Mouse (Mus musculus) midbrain, embryonic 13.5 days (tissue): ENCODE data around the gene Lpar1. TPM values are rescaled to one million over a fixed set of nuclear protein-coding genes. Genes with fewer than 3 reads are reported as not detected.

Experiments
- ATAC-seq: fragments of 200-750 bp; cut with Nextera tagmentation; 2 replicates; pipeline ENCODE4 v1.8.0; 2017; ENCODE audit warnings: mild to moderate bottlenecking, moderate TSS enrichment, moderate library complexity
- H3K27ac ChIP-seq: fragments of 300-500 bp; sonication (generic); 2 replicates; pipeline ENCODE4 v1.5.1; 2015; ENCODE audit warnings: inconsistent platforms, mild to moderate bottlenecking, moderate library complexity
- H3K27me3 ChIP-seq: fragments of 300-500 bp; sonication (generic); 2 replicates; pipeline ENCODE4 v1.6.1; 2015; ENCODE audit warnings: mild to moderate bottlenecking, inconsistent platforms
- H3K36me3 ChIP-seq: fragments of 300-500 bp; sonication (generic); 2 replicates; pipeline ENCODE4 v1.6.1; 2015; ENCODE audit warnings: mild to moderate bottlenecking, inconsistent platforms
- H3K4me1 ChIP-seq: fragments of 300-500 bp; sonication (generic); replicated peaks from 2 replicates; pipeline ENCODE4 v1.6.1; 2015; ENCODE audit warnings: inconsistent platforms
- H3K4me2 ChIP-seq: fragments of 300-500 bp; sonication (generic); replicated peaks from 2 replicates; pipeline ENCODE4 v1.6.1; 2015; ENCODE audit warnings: moderate library complexity, mild to moderate bottlenecking, inconsistent platforms
- H3K4me3 ChIP-seq: fragments of 300-500 bp; sonication (generic); replicated peaks from 2 replicates; pipeline ENCODE4 v1.5.1; 2015; ENCODE audit warnings: mild to moderate bottlenecking, inconsistent platforms
- H3K9ac ChIP-seq: fragments of 300-500 bp; sonication (generic); replicated peaks from 2 replicates; pipeline ENCODE4 v1.6.1; 2015; ENCODE audit warnings: mild to moderate bottlenecking, inconsistent platforms
- H3K9me3 ChIP-seq: fragments of 300-500 bp; sonication (generic); 2 replicates; pipeline ENCODE4 v1.6.1; 2016; ENCODE audit warnings: mild to moderate bottlenecking, inconsistent platforms
- WGBS: fragments of 180-500 bp; shearing (Covaris S2); methylation state at CpG from one replicate; pipeline ENCODE4 v1.1.7; 2015; 5-methylcytosine and 5-hydroxymethylcytosine counted together
- polyA plus RNA-seq: library from polyadenylated mRNA; unstranded; fragments of >200 nt; fragmentation: Nextera tagmentation; extraction: Ambion mirVana; gene quantifications from 2 replicates; pipeline ENCODE4 v1.2.1, GENCODE M21; 2015

Gene Lpar1
- polyA plus RNA-seq, 1 experiment from 2014 or later: 18.2 TPM

- no peaks in the 10 kb centered on the region for H3K36me3 ChIP-seq
- H3K9me3 ChIP-seq: no peaks in the 10 kb centered on the region
- no peak for ATAC-seq
- no peak overlapping the region for H3K4me3 ChIP-seq
- H3K4me1 ChIP-seq: no peaks in the 10 kb centered on the region; the same call in 1 of the 2 replicates
- 83% methylated on average over 8 of the region's 8 CpGs for WGBS
- H3K4me2 ChIP-seq: no peak overlapping the region
- no peaks in the 10 kb centered on the region for H3K27me3 ChIP-seq
- H3K27ac ChIP-seq: no peak overlapping the region
- no peak overlapping the region for H3K9ac ChIP-seq
These were observed 32.6 kb downstream of the Lpar1 start for GRCm38 (mm10) chr4:58521137-58521536.

GRCm38 (mm10) chr4:58520531-58520930, 33.2 kb downstream of the Lpar1 start:
- Histone ChIP-seq H3K27me3 (no peaks in the 10 kb centered on the region), H3K9ac (no peak overlapping the region), H3K36me3 (no peaks in the 10 kb centered on the region), H3K4me2 (no peak overlapping the region), H3K9me3 (no peaks in the 10 kb centered on the region), H3K27ac (no peak overlapping the region), H3K4me1 (no peaks in the 10 kb centered on the region; the same call in 1 of the 2 replicates), H3K4me3 (no peak overlapping the region)
- no peak for ATAC-seq
- WGBS: 88% methylated on average over 5 of the region's 5 CpGs

GRCm38 (mm10) chr4:58519891-58520290, 33.8 kb downstream of the Lpar1 start:
- WGBS: 86% methylated on average over 4 of the region's 4 CpGs
- H3K4me2 ChIP-seq: no peak overlapping the region
- H3K9ac ChIP-seq: no peak overlapping the region
- H3K9me3 ChIP-seq: no peaks in the 10 kb centered on the region
- ATAC-seq: no peak
- no peak overlapping the region for H3K4me3 ChIP-seq
- no peak overlapping the region for H3K27ac ChIP-seq
- no peaks in the 10 kb centered on the region; the same call in 1 of the 2 replicates for H3K4me1 ChIP-seq
- H3K36me3 ChIP-seq: no peaks in the 10 kb centered on the region
- no peaks in the 10 kb centered on the region for H3K27me3 ChIP-seq

- Histone ChIP-seq H3K4me1 (no peaks in the 10 kb centered on the region; the same call in 1 of the 2 replicates), H3K4me3 (no peak overlapping the region), H3K27me3 (no peaks in the 10 kb centered on the region), H3K9ac (no peak overlapping the region), H3K4me2 (no peak overlapping the region), H3K27ac (no peak overlapping the region), H3K9me3 (no peaks in the 10 kb centered on the region), H3K36me3 (no peaks in the 10 kb centered on the region)
- WGBS: 50% methylated on average over 9 of the region's 9 CpGs
- no peak for ATAC-seq
These were observed 35.3 kb downstream of the Lpar1 start for GRCm38 (mm10) chr4:58518215-58518988.

- Histone ChIP-seq H3K4me1 (no peaks in the 10 kb centered on the region; the same call in 1 of the 2 replicates), H3K4me2 (no peak overlapping the region), H3K27ac (no peak overlapping the region), H3K9ac (no peak overlapping the region), H3K9me3 (no peaks in the 10 kb centered on the region), H3K4me3 (no peak overlapping the region), H3K36me3 (no peaks in the 10 kb centered on the region), H3K27me3 (no peaks in the 10 kb centered on the region)
- WGBS: 79% methylated on average over 3 of the region's 3 CpGs
- ATAC-seq: no peak
These were observed 36.9 kb downstream of the Lpar1 start for GRCm38 (mm10) chr4:58516810-58517209.

- Histone ChIP-seq H3K4me2 (no peak overlapping the region), H3K9me3 (no peaks in the 10 kb centered on the region), H3K27ac (no peak overlapping the region), H3K4me1 (no peaks in the 10 kb centered on the region; the same call in 1 of the 2 replicates), H3K36me3 (no peaks in the 10 kb centered on the region), H3K27me3 (no peaks in the 10 kb centered on the region), H3K4me3 (no peak overlapping the region), H3K9ac (no peak overlapping the region)
- 91% methylated on average over 5 of the region's 5 CpGs for WGBS
- ATAC-seq: no peak
These were observed 37.5 kb downstream of the Lpar1 start for GRCm38 (mm10) chr4:58516221-58516620.

GRCm38 (mm10) chr4:58511554-58511953, 42.1 kb downstream of the Lpar1 start:
- no peak overlapping the region for H3K4me2 ChIP-seq
- H3K9me3 ChIP-seq: no peaks in the 10 kb centered on the region
- H3K27me3 ChIP-seq: no peaks in the 10 kb centered on the region
- H3K4me1 ChIP-seq: no peaks in the 10 kb centered on the region
- 94% methylated on average over 3 of the region's 3 CpGs for WGBS
- no peak overlapping the region for H3K27ac ChIP-seq
- H3K36me3 ChIP-seq: no peaks in the 10 kb centered on the region
- no peak overlapping the region for H3K9ac ChIP-seq
- H3K4me3 ChIP-seq: no peak overlapping the region
- ATAC-seq: no peak

- no peak overlapping the region for H3K4me2 ChIP-seq
- H3K27ac ChIP-seq: no peak overlapping the region
- 71% methylated on average over 7 of the region's 7 CpGs for WGBS
- H3K9me3 ChIP-seq: no peaks in the 10 kb centered on the region
- H3K4me3 ChIP-seq: no peak overlapping the region
- no peaks in the 10 kb centered on the region for H3K36me3 ChIP-seq
- no peaks in the 10 kb centered on the region for H3K4me1 ChIP-seq
- ATAC-seq: no peak
- no peak overlapping the region for H3K9ac ChIP-seq
- H3K27me3 ChIP-seq: no peaks in the 10 kb centered on the region
These were observed 44.9 kb downstream of the Lpar1 start for GRCm38 (mm10) chr4:58508833-58509232.

- Histone ChIP-seq H3K4me2 (no peak overlapping the region), H3K9ac (no peak overlapping the region), H3K4me1 (no peaks in the 10 kb centered on the region), H3K9me3 (no peaks in the 10 kb centered on the region), H3K27ac (no peak overlapping the region), H3K27me3 (no peaks in the 10 kb centered on the region), H3K36me3 (no peaks in the 10 kb centered on the region), H3K4me3 (no peak overlapping the region)
- ATAC-seq: no peak
- WGBS: 90% methylated on average over 6 of the region's 6 CpGs
These were observed 46.2 kb downstream of the Lpar1 start for GRCm38 (mm10) chr4:58507536-58507935.

GRCm38 (mm10) chr4:58506539-58507527, 46.9 kb downstream of the Lpar1 start:
- WGBS: 92% methylated on average over 4 of the region's 4 CpGs
- no peak for ATAC-seq

GRCm38 (mm10) chr4:58504250-58504649, 49.4 kb downstream of the Lpar1 start:
- H3K9me3 ChIP-seq: no peaks in the 10 kb centered on the region
- H3K27me3 ChIP-seq: no peaks in the 10 kb centered on the region
- no peaks in the 10 kb centered on the region for H3K36me3 ChIP-seq

More at GRCm38 (mm10) chr4:58506539-58507527, 46.9 kb downstream of the Lpar1 start:
- Histone ChIP-seq H3K9me3 (no peaks in the 10 kb centered on the region), H3K4me2 (no peak overlapping the region), H3K36me3 (no peaks in the 10 kb centered on the region), H3K27ac (no peak overlapping the region), H3K4me1 (no peaks in the 10 kb centered on the region), H3K9ac (no peak overlapping the region), H3K27me3 (no peaks in the 10 kb centered on the region), H3K4me3 (no peak overlapping the region)

More at GRCm38 (mm10) chr4:58504250-58504649, 49.4 kb downstream of the Lpar1 start:
- no peak overlapping the region for H3K27ac ChIP-seq
- no peak for ATAC-seq
- 89% methylated on average over 2 of the region's 2 CpGs for WGBS
- no peak overlapping the region for H3K4me3 ChIP-seq
- no peak overlapping the region for H3K9ac ChIP-seq
- H3K4me2 ChIP-seq: no peak overlapping the region
- H3K4me1 ChIP-seq: 0 out of 2 replicates have a peak, but pooled peaks cover 7% of the 10 kb centered on the region
